Mouse (Mus musculus) E14TG2a.4 (cell line): ENCODE measurements around the gene Dnal4.

Experiments used
- CTCF ChIP-seq: conservative IDR thresholded peaks from 2 replicates; pipeline ENCODE4 v1.5.1; 2014; ENCODE audit warnings: low read length
- POU5F1 ChIP-seq: IDR thresholded peaks from 2 replicates; pipeline ENCODE4 v1.6.1; 2014; ENCODE audit warnings: low read length, borderline replicate concordance

DNA sequence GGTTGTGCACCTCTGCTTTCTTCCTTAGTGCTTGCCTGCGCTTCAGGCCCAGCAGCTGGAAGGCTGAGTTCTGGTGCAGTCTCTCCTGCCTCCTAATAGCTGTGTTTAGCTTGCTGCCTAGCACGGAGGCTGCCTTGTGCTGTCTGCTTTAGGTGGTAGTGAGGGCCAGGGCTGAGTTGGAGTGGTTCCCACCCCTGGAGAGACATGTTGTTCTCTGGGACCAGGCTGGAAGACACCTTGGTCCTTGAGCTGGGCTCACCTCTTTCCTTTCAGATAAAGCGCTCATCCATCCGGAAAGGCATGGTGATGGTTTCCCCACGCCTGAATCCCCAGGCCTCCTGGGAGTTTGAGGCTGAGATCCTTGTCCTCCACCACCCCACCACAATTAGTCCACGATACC, 60.9 kb downstream of the Dnal4 start:
- no peak for TF ChIP-seq CTCF
- TF ChIP-seq POU5F1, result no peak
